Mouse (Mus musculus): ENCODE data around the gene Gm6217.
"Not testable (repeated sequence)": the region's sequence is repeated elsewhere in the genome, so short reads cannot be mapped to it uniquely, and the experiment has no call there.

DNA sequence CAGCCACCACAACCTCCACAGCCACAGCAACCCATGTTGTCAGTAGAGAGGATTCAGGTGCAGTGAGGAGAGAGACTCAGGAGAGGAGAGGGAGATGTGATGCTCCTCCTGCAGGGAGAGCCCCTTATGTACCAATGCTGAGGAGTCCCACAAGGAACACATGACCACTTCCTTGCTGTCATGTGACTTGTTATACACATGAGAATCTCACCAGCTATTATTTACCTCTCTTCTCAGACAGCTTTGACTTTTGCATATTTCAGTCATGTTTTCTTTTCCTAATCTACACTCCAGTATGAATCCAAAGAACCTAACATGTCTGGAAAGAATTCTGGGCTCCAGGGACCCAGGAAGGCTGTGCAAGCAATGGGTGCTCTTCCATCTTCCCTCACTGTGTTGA is 24.7 kb upstream of the Gm6217 start, which contains the start of gene Gm7544:
- TF ChIP-seq EP300, CTCF (IDR thresholded peaks at IDR 0.05; ENCODE audit: low read depth): not testable (repeated sequence)

Measured in heart, postnatal 0 days (tissue).